Mouse (Mus musculus): ENCODE measurements at regions not wholly inside any gene's neighbourhood (a gene's known extent, or its start where the extent isn't known, plus 50 kb on each side); places are given as distances from the start of the nearest gene placed in this dataset.

DNA sequence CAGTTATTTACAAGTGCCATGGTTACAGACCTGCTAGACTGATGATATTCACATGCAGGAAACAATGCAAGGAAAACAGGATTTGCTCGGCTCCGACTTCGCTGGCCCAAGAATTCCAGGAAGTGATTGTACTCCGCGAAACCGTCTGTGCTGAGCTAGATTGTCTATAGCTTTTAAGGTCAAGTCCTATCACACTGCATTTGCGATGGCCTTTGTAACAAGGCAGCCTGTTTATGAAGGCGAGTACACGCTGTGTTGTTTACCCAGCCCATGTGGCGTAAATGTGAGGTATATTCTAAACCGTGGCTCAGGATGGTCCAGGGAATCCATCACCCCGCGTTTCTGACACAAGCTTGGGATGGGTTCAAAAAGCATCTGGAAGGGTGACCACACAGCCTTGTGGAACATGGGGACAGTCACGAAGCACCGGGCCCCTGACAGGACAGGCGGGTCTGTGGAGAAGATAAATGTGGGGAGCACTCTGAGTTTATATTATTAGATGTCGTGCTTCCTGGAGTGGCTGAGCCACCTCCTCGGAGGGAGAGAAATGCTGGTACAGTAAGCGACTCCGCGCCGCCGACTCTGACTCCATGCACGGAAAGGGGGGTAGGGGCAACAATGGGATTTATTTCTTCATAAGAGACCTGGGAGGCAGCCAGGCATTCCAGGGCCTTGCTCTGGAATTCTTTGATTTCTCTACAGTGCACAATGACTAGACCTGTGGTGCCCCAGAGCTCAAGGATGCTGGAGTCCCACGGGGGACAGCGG is 114.9 kb upstream of the Phactr1 start:
- ATAC-seq (ENCODE audit: borderline replicate concordance, extremely low read depth, low FRiP score, low TSS enrichment): peak; percentile 86
- H3K9ac ChIP-seq: no peak overlapping the region
- no peaks in the 10 kb centered on the region for H3K36me3 ChIP-seq
- H3K4me1 ChIP-seq: peaks cover 11% of the 10 kb centered on the region; the same call in 1 of the 2 replicates
- 34% methylated on average over 26 of the region's 26 CpGs for WGBS
- no peaks in the 10 kb centered on the region for H3K9me3 ChIP-seq
- H3K27me3 ChIP-seq: no peaks in the 10 kb centered on the region
- H3K27ac ChIP-seq: peak overlapping the region; percentile 57
- peak overlapping the region; percentile 12 for H3K4me3 ChIP-seq
- peak overlapping the region; percentile 47 for H3K4me2 ChIP-seq

DNA sequence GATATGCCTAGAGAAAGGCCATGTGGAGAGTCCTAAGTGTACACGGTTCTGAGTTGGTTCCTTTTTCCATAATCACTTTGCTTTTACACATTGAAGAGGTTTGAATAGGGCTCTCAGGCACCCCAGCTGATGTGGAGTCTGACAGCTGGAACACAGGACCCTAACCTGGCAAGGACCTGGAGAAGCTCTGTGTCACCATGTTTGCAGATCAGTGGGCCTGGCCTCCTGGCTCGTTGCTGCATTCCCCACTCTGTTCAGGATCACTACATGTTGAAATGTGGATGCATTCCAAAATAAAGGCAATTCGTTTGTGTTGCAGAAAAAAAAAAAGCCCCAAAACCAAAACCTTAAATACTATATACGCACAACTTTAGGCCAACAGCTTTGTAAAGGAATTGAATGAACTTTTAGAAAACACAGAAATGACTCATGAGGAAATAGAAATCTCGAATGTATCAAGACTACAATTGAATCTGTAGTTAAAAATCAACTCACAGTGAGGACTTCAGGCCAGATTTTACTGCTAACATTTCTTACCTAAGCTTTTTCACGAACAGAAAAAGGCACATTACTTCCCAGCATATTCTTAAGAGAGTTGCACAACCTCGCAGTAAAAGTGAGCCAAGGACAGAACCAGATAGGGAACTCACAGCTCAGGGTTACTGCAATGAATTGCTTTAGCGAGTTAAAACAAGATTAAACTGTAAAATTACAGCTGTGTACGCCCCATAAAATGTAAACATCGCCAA is 109.6 kb upstream of the Phactr1 start:
- no peak overlapping the region for H3K9ac ChIP-seq
- 43% methylated on average over 10 of the region's 10 CpGs for WGBS

DNA sequence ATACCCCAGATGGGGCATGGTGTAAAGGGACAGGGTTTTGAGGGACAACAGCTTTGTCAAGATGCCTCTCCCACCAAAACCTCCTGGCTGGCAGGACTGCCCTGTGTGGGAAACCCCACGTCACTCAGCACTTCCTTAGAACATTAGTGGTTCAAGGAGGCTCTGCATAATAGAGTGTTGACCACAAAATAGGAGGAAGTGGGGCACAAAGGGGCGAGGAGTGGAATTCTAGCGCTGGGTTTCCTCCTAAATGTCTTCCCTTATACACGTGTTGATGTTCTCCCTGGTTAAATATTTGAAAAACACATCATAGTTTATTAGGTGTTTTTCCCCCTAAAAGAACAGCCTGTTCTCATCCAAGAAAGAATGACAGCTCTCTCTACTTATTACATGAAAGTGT is 106.2 kb upstream of the Phactr1 start:
- Histone ChIP-seq H3K36me3 (no peaks in the 10 kb centered on the region), H3K9ac (no peak overlapping the region), H3K27ac (no peak overlapping the region), H3K27me3 (no peaks in the 10 kb centered on the region), H3K9me3 (no peaks in the 10 kb centered on the region), H3K4me1 (peaks cover 4% of the 10 kb centered on the region; the same call in 1 of the 2 replicates), H3K4me3 (no peak overlapping the region), H3K4me2 (no peak overlapping the region)
- WGBS: 12% methylated on average over 4 of the region's 4 CpGs
- no peak for ATAC-seq (ENCODE audit: borderline replicate concordance, extremely low read depth, low FRiP score, low TSS enrichment)

More for the DNA sequence above, 109.6 kb upstream of the Phactr1 start:
- no peaks in the 10 kb centered on the region for H3K36me3 ChIP-seq
- H3K9me3 ChIP-seq: no peaks in the 10 kb centered on the region
- H3K4me1 ChIP-seq: peaks cover 4% of the 10 kb centered on the region
- no peak overlapping the region for H3K4me2 ChIP-seq
- ATAC-seq (ENCODE audit: borderline replicate concordance, extremely low read depth, low FRiP score, low TSS enrichment): no peak
- H3K4me3 ChIP-seq: no peak overlapping the region
- no peak overlapping the region for H3K27ac ChIP-seq
- H3K27me3 ChIP-seq: no peaks in the 10 kb centered on the region

GRCm38 (mm10) chr13:42575725-42576426 is 104.5 kb upstream of the Phactr1 start:
- WGBS: 24% methylated on average over 16 of the region's 16 CpGs
- Histone ChIP-seq H3K4me3 (no peak overlapping the region), H3K9me3 (no peaks in the 10 kb centered on the region), H3K27ac (no peak overlapping the region), H3K36me3 (no peaks in the 10 kb centered on the region), H3K27me3 (no peaks in the 10 kb centered on the region), H3K4me1 (peaks cover 4% of the 10 kb centered on the region; the same call in 1 of the 2 replicates), H3K4me2 (no peak overlapping the region), H3K9ac (no peak overlapping the region)
- ATAC-seq (ENCODE audit: borderline replicate concordance, extremely low read depth, low FRiP score, low TSS enrichment): no peak

DNA sequence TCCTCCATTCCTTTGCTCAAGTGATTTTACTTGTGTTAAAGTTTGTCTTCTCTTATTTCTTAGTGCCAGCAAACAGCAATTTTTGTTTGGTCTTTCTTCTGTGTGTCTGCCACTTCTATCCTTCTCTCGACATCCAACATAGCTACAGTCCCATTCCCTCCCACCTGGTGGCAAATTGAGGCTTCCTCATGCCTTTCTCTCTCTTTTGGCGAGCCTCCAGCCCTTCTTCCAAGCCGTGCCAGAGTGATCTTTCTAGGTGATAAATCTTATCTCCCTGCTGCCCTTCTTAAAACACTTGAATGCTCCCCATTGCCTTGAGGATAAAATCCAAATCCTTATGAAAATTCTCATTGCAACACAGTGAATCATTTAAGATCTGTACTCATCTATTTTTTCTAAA is 101.0 kb upstream of the Phactr1 start:
- Histone ChIP-seq H3K4me3 (no peak overlapping the region), H3K9ac (no peak overlapping the region), H3K9me3 (no peaks in the 10 kb centered on the region), H3K27ac (no peak overlapping the region), H3K36me3 (no peaks in the 10 kb centered on the region), H3K4me1 (peaks cover 4% of the 10 kb centered on the region; the same call in 1 of the 2 replicates), H3K27me3 (no peaks in the 10 kb centered on the region), H3K4me2 (no peak overlapping the region)
- ATAC-seq (ENCODE audit: borderline replicate concordance, extremely low read depth, low FRiP score, low TSS enrichment): no peak
- 27% methylated on average over 3 of the region's 3 CpGs for WGBS

GRCm38 (mm10) chr13:42589136-42589535 is 91.3 kb upstream of the Phactr1 start:
- Histone ChIP-seq H3K4me2 (no peak overlapping the region), H3K4me1 (peaks cover 7% of the 10 kb centered on the region; the same call in 1 of the 2 replicates), H3K27me3 (no peaks in the 10 kb centered on the region), H3K27ac (no peak overlapping the region), H3K9me3 (no peaks in the 10 kb centered on the region), H3K4me3 (no peak overlapping the region), H3K9ac (no peak overlapping the region), H3K36me3 (no peaks in the 10 kb centered on the region)
- ATAC-seq (ENCODE audit: borderline replicate concordance, extremely low read depth, low FRiP score, low TSS enrichment): no peak
- WGBS: 81% methylated on average over 2 of the region's 2 CpGs

DNA sequence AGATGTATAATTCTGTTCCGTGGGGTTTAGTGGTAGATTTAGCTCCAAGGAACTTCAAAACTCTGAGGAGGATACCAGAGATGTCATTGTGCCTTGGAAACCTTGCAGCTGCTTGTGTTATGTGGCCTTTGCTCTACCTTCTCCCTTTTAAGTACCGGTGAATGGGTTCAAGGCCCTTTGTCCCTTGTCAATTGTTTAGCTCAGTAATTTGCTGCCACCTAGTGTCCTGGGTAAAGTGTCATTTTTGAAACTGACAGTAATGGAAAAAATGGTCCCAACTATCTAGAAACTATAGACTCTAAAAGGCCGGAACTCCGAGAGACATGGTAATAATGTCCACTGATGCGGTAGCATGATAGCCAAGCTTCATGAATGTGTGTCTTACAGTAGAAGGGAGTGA is 90.8 kb upstream of the Phactr1 start:
- Histone ChIP-seq H3K9ac (no peak overlapping the region), H3K36me3 (no peaks in the 10 kb centered on the region), H3K4me2 (no peak overlapping the region), H3K27ac (no peak overlapping the region), H3K4me3 (no peak overlapping the region), H3K27me3 (no peaks in the 10 kb centered on the region), H3K9me3 (no peaks in the 10 kb centered on the region), H3K4me1 (peaks cover 7% of the 10 kb centered on the region; the same call in 1 of the 2 replicates)
- no peak for ATAC-seq (ENCODE audit: borderline replicate concordance, extremely low read depth, low FRiP score, low TSS enrichment)
- 68% methylated on average over 5 of the region's 5 CpGs for WGBS

DNA sequence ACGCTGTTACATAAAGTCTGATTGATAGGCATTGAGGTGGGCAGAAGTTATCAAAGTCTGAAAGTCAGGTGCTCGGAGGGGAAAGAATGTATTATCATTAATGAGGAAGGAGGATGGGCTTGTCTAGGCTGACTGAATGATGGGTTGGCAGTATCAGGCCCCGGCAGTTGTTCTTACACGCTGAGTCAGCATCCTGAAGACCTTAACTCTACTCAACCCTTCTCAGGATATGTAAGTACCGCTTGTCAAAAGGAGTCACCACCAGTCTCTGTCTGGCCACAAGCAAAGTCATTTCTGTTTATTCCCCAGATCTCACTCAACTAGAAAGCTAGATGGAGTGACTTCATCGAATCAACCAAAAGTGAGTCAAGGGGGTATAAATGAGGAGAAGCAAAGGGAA is 90.0 kb upstream of the Phactr1 start:
- no peak overlapping the region for H3K4me3 ChIP-seq
- ATAC-seq (ENCODE audit: borderline replicate concordance, extremely low read depth, low FRiP score, low TSS enrichment): no peak
- no peaks in the 10 kb centered on the region for H3K9me3 ChIP-seq
- H3K4me2 ChIP-seq: no peak overlapping the region
- H3K9ac ChIP-seq: no peak overlapping the region
- no peak overlapping the region for H3K27ac ChIP-seq
- H3K27me3 ChIP-seq: no peaks in the 10 kb centered on the region
- 77% methylated on average over 6 of the region's 6 CpGs for WGBS
- H3K36me3 ChIP-seq: no peaks in the 10 kb centered on the region
- peaks cover 7% of the 10 kb centered on the region; the same call in 1 of the 2 replicates for H3K4me1 ChIP-seq

GRCm38 (mm10) chr13:42592945-42593344 is 87.5 kb upstream of the Phactr1 start:
- Histone ChIP-seq H3K4me3 (no peak overlapping the region), H3K4me1 (peaks cover 7% of the 10 kb centered on the region; the same call in 1 of the 2 replicates), H3K36me3 (no peaks in the 10 kb centered on the region), H3K9me3 (no peaks in the 10 kb centered on the region), H3K4me2 (no peak overlapping the region), H3K27ac (no peak overlapping the region), H3K9ac (no peak overlapping the region), H3K27me3 (no peaks in the 10 kb centered on the region)
- ATAC-seq (ENCODE audit: borderline replicate concordance, extremely low read depth, low FRiP score, low TSS enrichment): no peak
- WGBS: 21% methylated on average over 3 of the region's 3 CpGs

DNA sequence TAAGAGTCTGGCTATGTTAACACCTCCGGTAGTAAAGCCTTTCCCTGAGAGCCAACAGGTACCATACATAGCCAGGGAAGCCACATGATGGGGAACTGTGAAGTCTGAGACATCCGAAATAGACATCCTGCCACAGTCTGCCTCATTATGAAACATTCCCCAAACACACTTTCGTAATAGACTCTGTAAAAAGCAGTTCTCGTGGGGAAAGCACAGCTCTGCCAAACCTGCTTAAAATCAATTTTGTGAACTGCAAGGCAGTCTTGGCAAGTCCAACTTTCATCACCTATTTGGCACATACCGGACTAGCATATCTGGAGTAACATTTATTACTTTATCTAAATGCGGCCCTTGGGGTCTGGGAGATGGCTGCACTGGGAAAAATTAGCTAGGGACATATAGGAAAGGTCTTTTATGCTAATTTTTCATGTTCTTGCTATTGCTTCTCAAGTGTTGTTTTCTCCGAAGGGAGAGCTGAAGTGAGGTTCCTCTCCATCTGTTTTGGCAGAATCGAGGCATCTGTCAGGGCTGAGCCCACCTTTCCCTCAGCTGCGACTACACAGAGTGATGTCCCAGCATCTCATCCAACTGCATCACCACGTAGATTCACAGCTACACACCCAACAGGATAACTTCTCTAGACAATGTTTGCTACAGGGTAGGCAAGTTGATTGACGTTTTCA is 86.8 kb upstream of the Phactr1 start:
- ATAC-seq (ENCODE audit: borderline replicate concordance, extremely low read depth, low FRiP score, low TSS enrichment): no peak
- peaks cover 7% of the 10 kb centered on the region; the same call in 1 of the 2 replicates for H3K4me1 ChIP-seq
- H3K4me3 ChIP-seq: no peak overlapping the region
- WGBS: 69% methylated on average over 11 of the region's 11 CpGs
- H3K9me3 ChIP-seq: no peaks in the 10 kb centered on the region
- no peak overlapping the region for H3K9ac ChIP-seq
- H3K4me2 ChIP-seq: no peak overlapping the region
- no peaks in the 10 kb centered on the region for H3K36me3 ChIP-seq
- no peak overlapping the region for H3K27ac ChIP-seq
- no peaks in the 10 kb centered on the region for H3K27me3 ChIP-seq

- no peak overlapping the region for H3K9ac ChIP-seq
- no peak overlapping the region for H3K27ac ChIP-seq
- peaks cover 7% of the 10 kb centered on the region; the same call in 1 of the 2 replicates for H3K4me1 ChIP-seq
- no peak overlapping the region for H3K4me3 ChIP-seq
- H3K36me3 ChIP-seq: no peaks in the 10 kb centered on the region
- H3K9me3 ChIP-seq: no peaks in the 10 kb centered on the region
- ATAC-seq (ENCODE audit: borderline replicate concordance, extremely low read depth, low FRiP score, low TSS enrichment): peak; percentile 35; the same call in 1 of the 2 replicates
- no peaks in the 10 kb centered on the region for H3K27me3 ChIP-seq
- H3K4me2 ChIP-seq: no peak overlapping the region
- WGBS: 48% methylated on average over 3 of the region's 3 CpGs
These were observed 85.2 kb upstream of the Phactr1 start for GRCm38 (mm10) chr13:42595180-42595579.

Data from lung, embryonic 15.5 days (tissue).